ENCODE assay signal across 8 mouse cellular contexts in genomic region chr14:76555263-76556030, GRCm38 (mm10). TPM values are rescaled to one million over a fixed set of nuclear protein-coding genes. Genes with fewer than 3 reads are reported as not detected.
A peak's percentile ranks its signal among the peaks of the same experiment; 100 is the strongest.
DNase-seq lines count a peak whose midpoint lies in the region; ATAC-seq and TF ChIP-seq lines count a peak whose summit lies in the region.

No protein-coding gene starts in this region.

- intact Hi-C loops in heart, postnatal 14 days (cut with DNase I) = loop anchor here (5.0 kb wide), 2 partner anchors 48 to 102 kb away; no protein-coding TSS in a partner anchor

- H3K4me3 ChIP-seq in kidney, embryonic 15.5 days (replicated peaks) = peak overlapping the region; percentile 70
- H3K4me3 ChIP-seq in forebrain, postnatal 0 days (ENCODE audit: low read depth, low read length) = peak overlapping the region; percentile 68
- H3K4me3 ChIP-seq in midbrain, embryonic 12.5 days = peak overlapping the region; percentile 77

- peaks cover 53% of the 10 kb centered on the region for H3K4me1 ChIP-seq in kidney, embryonic 15.5 days
- peaks cover 7% of the 10 kb centered on the region for H3K4me1 ChIP-seq in forebrain, postnatal 0 days (ENCODE audit: insufficient read depth)
- peaks cover 17% of the 10 kb centered on the region for H3K4me1 ChIP-seq in midbrain, embryonic 12.5 days

- H3K36me3 ChIP-seq in kidney, embryonic 15.5 days = no peaks in the 10 kb centered on the region
- H3K36me3 ChIP-seq in forebrain, postnatal 0 days (ENCODE audit: insufficient read depth) = no peaks in the 10 kb centered on the region
- no peaks in the 10 kb centered on the region for H3K36me3 ChIP-seq in midbrain, embryonic 12.5 days

- H3K9me3 ChIP-seq in kidney, embryonic 15.5 days (replicated peaks) = no peaks in the 10 kb centered on the region
- no peaks in the 10 kb centered on the region for H3K9me3 ChIP-seq in forebrain, postnatal 0 days (ENCODE audit: low read length)
- H3K9me3 ChIP-seq in midbrain, embryonic 12.5 days = no peaks in the 10 kb centered on the region

- no peak for DNase-seq in kidney, postnatal 36 days
- DNase-seq in brain, embryonic 14.5 days (ENCODE audit: low read depth) = peak; percentile 75
- DNase-seq in forebrain, postnatal 0 days = peak; percentile 74
- no peak for DNase-seq in ovary, postnatal 14 days (ENCODE audit: low spot score)
- DNase-seq in kidney, postnatal 10 days = no peak
- no peak for DNase-seq in heart, postnatal 14 days

- no peaks in the 10 kb centered on the region for H3K27me3 ChIP-seq in kidney, embryonic 15.5 days
- H3K27me3 ChIP-seq in forebrain, postnatal 0 days (ENCODE audit: insufficient read depth, low read length) = no peaks in the 10 kb centered on the region
- peaks cover 17% of the 10 kb centered on the region for H3K27me3 ChIP-seq in midbrain, embryonic 12.5 days

- peak overlapping the region; percentile 86 for H3K27ac ChIP-seq in kidney, embryonic 15.5 days
- peak overlapping the region; percentile 96 for H3K27ac ChIP-seq in forebrain, postnatal 0 days (ENCODE audit: low read depth, low read length)
- peak overlapping the region; percentile 75; the same call in 1 of the 2 replicates for H3K27ac ChIP-seq in midbrain, embryonic 12.5 days (replicated peaks)

- H3K9ac ChIP-seq in kidney, embryonic 15.5 days = peak overlapping the region; percentile 78; the same call in 1 of the 2 replicates
- H3K9ac ChIP-seq in forebrain, postnatal 0 days = peak overlapping the region; percentile 90
- peak overlapping the region; percentile 89 for H3K9ac ChIP-seq in midbrain, embryonic 12.5 days (replicated peaks)

- no peak for TF ChIP-seq POLR2A in brain, embryonic 14.5 days (IDR thresholded peaks at IDR 0.05; ENCODE audit: borderline replicate concordance, extremely low read depth, insufficient read depth, insufficient read length, poor library complexity, severe bottlenecking)

- peak overlapping the region; percentile 97 for H3K4me2 ChIP-seq in kidney, embryonic 15.5 days
- peak overlapping the region; percentile 87 for H3K4me2 ChIP-seq in forebrain, postnatal 0 days (ENCODE audit: low read depth)
- H3K4me2 ChIP-seq in midbrain, embryonic 12.5 days (replicated peaks) = peak overlapping the region; percentile 89

- TF ChIP-seq CTCF in brain, embryonic 14.5 days (IDR thresholded peaks at IDR 0.05; ENCODE audit: borderline replicate concordance, extremely low read depth, insufficient read depth, insufficient read length) = no peak
- no peak for TF ChIP-seq CTCF in forebrain, postnatal 0 days (IDR thresholded peaks at IDR 0.05; ENCODE audit: low read depth)

- 58% methylated on average over 18 of the region's 18 CpGs for WGBS in kidney, embryonic 15.5 days
- 29% methylated on average over 18 of the region's 18 CpGs for WGBS in forebrain, postnatal 0 days
- WGBS in midbrain, embryonic 12.5 days = 66% methylated on average over 18 of the region's 18 CpGs

- ATAC-seq in kidney, embryonic 15.5 days (replicated peaks; ENCODE audit: low FRiP score) = no peak
- peak; percentile 44; the same call in 1 of the 2 replicates for ATAC-seq in forebrain, postnatal 0 days
- ATAC-seq in midbrain, embryonic 12.5 days (ENCODE audit: low FRiP score, low read depth) = peak; percentile 30

RNA-seq across cellular contexts. Expression of gene Serp2, which starts 1.2 kb away (rescaled TPM):
- polyA plus RNA-seq in kidney, embryonic 15.5 days (2015; fragmentation: Nextera tagmentation; extraction: Ambion mirVana) = 10.3 and 11.1 TPM in 2 replicates
- polyA plus RNA-seq in brain, embryonic 14.5 days (2012; rRNA removed) = 115 and 121 TPM in 2 replicates
- total RNA-seq in forebrain, postnatal 0 days (2014; rRNA removed) = 125 and 205 TPM in 2 replicates
- 277 and 303 TPM in 2 replicates for polyA plus RNA-seq in forebrain, postnatal 0 days (2015; fragmentation: Nextera tagmentation; extraction: Ambion mirVana)
- 52.7 and 56.6 TPM in 2 replicates for polyA plus RNA-seq in midbrain, embryonic 12.5 days (2016; fragmentation: Nextera tagmentation; extraction: Ambion mirVana)
- total RNA-seq in heart, postnatal 14 days (2021) = 1 to 10 TPM in 1 of 2 experiments, under 1 TPM in 1; 0.68 to 1.0 TPM

Comparison
In these comparisons a context has a peak if more than half of its experiments do, and no peak if none do; other contexts are left out.
1. DNase-seq: peak in brain, embryonic 14.5 days (single experiment) and forebrain, postnatal 0 days (single experiment); none in kidney, postnatal 36 days (0 of 2), ovary, postnatal 14 days (single experiment), kidney, postnatal 10 days (single experiment) and heart, postnatal 14 days (0 of 2).
2. Peak in every context shown above with its lines, with median percentiles within 50 percentile points of each other: H3K27ac ChIP-seq, H3K4me2 ChIP-seq, H3K4me3 ChIP-seq and H3K9ac ChIP-seq.